Mouse (Mus musculus) ES-E14 (cell line): Measurements from ENCODE around the gene Car9.

ENCODE experiments used
- CHD2 ChIP-seq: IDR thresholded peaks from 2 replicates; pipeline ENCODE4 v1.6.1; 2014; ENCODE audit warnings: mild to moderate bottlenecking, low read depth, low read length, inconsistent platforms
- HCFC1 ChIP-seq: IDR thresholded peaks from 2 replicates; pipeline ENCODE4 v1.6.1; 2012; ENCODE audit warnings: low read length, inconsistent platforms, borderline replicate concordance; ENCODE audit not compliant: insufficient read depth
- ZNF384 ChIP-seq: IDR thresholded peaks from 2 replicates; pipeline ENCODE4 v1.6.1; 2012; ENCODE audit warnings: low read depth, low read length, inconsistent platforms

DNA sequence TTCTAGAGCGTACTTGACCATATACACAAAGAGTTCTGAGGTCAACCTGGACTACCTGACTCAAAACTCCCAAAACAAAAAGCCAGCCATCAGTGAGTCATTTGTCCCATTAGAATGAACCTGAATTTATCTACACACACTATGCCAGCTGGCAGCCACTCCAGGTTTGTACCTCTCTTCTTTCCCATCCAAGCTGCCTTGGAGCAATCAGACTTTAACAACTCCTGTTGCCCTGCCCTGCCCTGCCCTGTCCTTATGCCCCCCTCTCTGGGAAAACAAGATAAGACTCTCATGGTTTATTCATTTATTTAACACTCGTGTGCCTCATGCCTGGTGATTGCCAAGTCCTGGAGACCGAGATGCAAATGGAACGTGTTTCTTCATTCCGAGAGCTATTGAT, 16.0 kb upstream of the Car9 start:
- TF ChIP-seq HCFC1 (no peak), CHD2 (no peak), ZNF384 (no peak)
